Mouse (Mus musculus) cortical plate, adult 2 months (tissue): ENCODE measurements around the gene Higd1a. TPM values are rescaled to one million over a fixed set of nuclear protein-coding genes. Genes with fewer than 3 reads are reported as not detected.
A peak's percentile ranks its signal among the peaks of the same experiment; 100 is the strongest.

Source experiments
- H3K27ac ChIP-seq: fragments of 200-500 bp; 2 replicates; pipeline ENCODE4 v1.5.1; 2012; ENCODE audit warnings: low read length, control low read depth, inconsistent platforms; ENCODE audit not compliant: insufficient read depth
- H3K4me1 ChIP-seq: fragments of 200-500 bp; 2 replicates; pipeline ENCODE4 v1.6.1; 2011; ENCODE audit warnings: low read length; ENCODE audit not compliant: control insufficient read depth, insufficient read depth
- H3K4me3 ChIP-seq: fragments of 200-500 bp; 2 replicates; pipeline ENCODE4 v1.5.1; 2011; ENCODE audit warnings: mild to moderate bottlenecking, low read length, control low read depth; ENCODE audit not compliant: insufficient read depth
- CTCF ChIP-seq: fragments of 200-500 bp; IDR thresholded peaks from 2 replicates; pipeline ENCODE4 v1.5.1; 2011; ENCODE audit warnings: mild to moderate bottlenecking, control low read depth, low read length; ENCODE audit not compliant: insufficient read depth; ENCODE audit errors: extremely low read depth
- POLR2A ChIP-seq: fragments of 200-500 bp; IDR thresholded peaks from 2 replicates; pipeline ENCODE4 v1.6.1; 2011; ENCODE audit warnings: mild to moderate bottlenecking, low read length, control low read depth; ENCODE audit not compliant: insufficient read depth; ENCODE audit errors: extremely low read depth
- polyA plus RNA-seq: library from polyadenylated mRNA; depleted of rRNA; stranded (reverse); fragments of >200 nt; gene quantifications from 2 replicates; pipeline ENCODE4 v1.2.3, GENCODE M21; 2012; rRNA removed

Higd1a gene
- polyA plus RNA-seq, result 97.6 and 101 TPM in 2 replicates

DNA sequence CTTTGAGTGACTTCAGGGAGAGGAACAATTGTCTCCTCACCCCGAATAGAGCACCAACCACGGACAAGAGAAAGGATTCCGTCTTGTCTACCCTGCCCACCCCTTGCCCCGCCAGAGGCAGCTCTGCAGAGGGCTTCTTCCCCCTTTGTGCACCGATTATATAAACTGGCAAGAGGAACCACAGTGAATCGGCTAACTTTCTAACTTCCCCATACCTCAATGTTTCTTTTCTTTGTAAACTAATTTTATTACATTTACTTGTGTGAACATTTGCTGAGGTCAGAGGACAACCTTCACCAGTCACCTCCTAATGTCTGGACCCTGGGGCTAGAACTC lies at the start of gene Higd1a:
TSS of gene Higd1a (minus strand) at position 210 of the 336 bp plus-strand sequence.
- TF ChIP-seq CTCF (no peak), POLR2A (no peak; the same call in 1 of the 2 replicates)
- Histone ChIP-seq H3K4me1 (peaks cover 1% of the 10 kb centered on the region; the same call in 1 of the 2 replicates), H3K27ac (peak within 1 kb of the TSS; percentile 97), H3K4me3 (peak within 1 kb of the TSS; percentile 62)

- Histone ChIP-seq H3K4me3 (no peak overlapping the region), H3K4me1 (peaks cover 6% of the 10 kb centered on the region; the same call in 1 of the 2 replicates), H3K27ac (no peak overlapping the region)
- TF ChIP-seq CTCF (no peak), POLR2A (no peak)
These were observed 49.4 kb upstream of the Higd1a start for GRCm38 (mm10) chr9:121907356-121908070.

DNA sequence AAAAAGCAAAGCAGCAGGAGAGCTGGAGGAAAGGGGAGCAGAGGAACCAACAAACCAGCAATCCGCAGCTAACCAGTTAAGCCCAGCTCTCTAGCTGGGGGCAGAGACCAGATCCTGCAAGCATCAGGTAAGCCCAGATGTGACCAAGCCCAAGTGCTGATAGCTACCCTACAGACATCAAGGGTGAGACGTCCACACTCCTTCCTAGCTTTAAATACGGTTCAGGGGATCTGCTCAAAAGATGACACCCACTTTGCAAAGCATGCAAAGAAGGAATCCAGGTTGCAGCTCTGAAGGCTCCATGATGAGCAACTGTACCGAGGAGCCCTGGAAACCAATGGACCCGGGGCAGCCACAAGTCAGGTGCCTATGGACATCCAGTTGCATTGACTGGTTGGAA lies 48.3 kb upstream of the Higd1a start:
- TF ChIP-seq POLR2A (no peak), CTCF (no peak)
- no peak overlapping the region; the same call in 1 of the 2 replicates for H3K4me3 ChIP-seq
- H3K4me1 ChIP-seq, result peaks cover 6% of the 10 kb centered on the region; the same call in 1 of the 2 replicates
- peak overlapping the region; percentile 82 for H3K27ac ChIP-seq

DNA sequence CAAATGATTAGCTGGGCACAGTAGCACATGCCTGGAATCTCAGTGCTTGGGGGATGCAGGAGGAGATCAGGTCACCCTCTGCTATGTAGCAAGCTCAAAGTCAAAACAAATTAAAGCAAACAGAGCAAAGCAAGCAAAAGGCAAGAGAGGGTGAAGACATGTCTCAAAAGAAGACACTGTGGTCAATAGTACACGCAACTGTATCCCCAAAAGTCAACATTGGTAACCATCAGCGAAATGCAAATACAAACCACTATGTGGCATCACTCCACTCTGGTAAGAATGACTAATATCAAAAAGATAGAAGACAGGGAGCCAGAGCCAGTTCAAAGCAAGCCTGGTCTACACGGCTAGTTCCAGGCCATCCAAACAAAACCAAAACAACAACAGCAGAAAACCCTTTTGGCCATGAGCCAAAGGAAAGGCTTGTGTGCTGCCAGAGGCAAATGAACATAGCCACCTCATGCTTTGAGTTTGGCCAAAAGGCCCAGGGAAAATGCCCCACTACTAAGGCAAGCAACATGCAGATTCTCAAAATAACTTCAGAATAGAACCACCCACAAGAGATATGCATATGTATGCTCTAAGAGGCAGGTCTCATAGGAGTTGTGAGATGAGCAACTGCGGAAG lies 47.5 kb upstream of the Higd1a start:
- peaks cover 6% of the 10 kb centered on the region; the same call in 1 of the 2 replicates for H3K4me1 ChIP-seq
- no peak overlapping the region for H3K4me3 ChIP-seq
- peak overlapping the region; percentile 10; the same call in 1 of the 2 replicates for H3K27ac ChIP-seq
- TF ChIP-seq POLR2A (no peak), CTCF (no peak)

GRCm38 (mm10) chr9:121904946-121905345 lies 46.8 kb upstream of the Higd1a start:
- Histone ChIP-seq H3K4me3 (no peak overlapping the region), H3K27ac (no peak overlapping the region), H3K4me1 (peaks cover 6% of the 10 kb centered on the region; the same call in 1 of the 2 replicates)
- TF ChIP-seq POLR2A (no peak), CTCF (no peak)

GRCm38 (mm10) chr9:121904319-121904718 lies 46.2 kb upstream of the Higd1a start:
- TF ChIP-seq CTCF (no peak), POLR2A (no peak)
- no peak overlapping the region for H3K27ac ChIP-seq

GRCm38 (mm10) chr9:121903476-121904305 lies 45.5 kb upstream of the Higd1a start:
- no peak for TF ChIP-seq POLR2A
- no peak for TF ChIP-seq CTCF
- Histone ChIP-seq H3K4me3 (no peak overlapping the region), H3K27ac (no peak overlapping the region), H3K4me1 (peaks cover 6% of the 10 kb centered on the region; the same call in 1 of the 2 replicates)

More at GRCm38 (mm10) chr9:121904319-121904718, 46.2 kb upstream of the Higd1a start:
- Histone ChIP-seq H3K4me1 (peaks cover 6% of the 10 kb centered on the region; the same call in 1 of the 2 replicates), H3K4me3 (no peak overlapping the region)

DNA sequence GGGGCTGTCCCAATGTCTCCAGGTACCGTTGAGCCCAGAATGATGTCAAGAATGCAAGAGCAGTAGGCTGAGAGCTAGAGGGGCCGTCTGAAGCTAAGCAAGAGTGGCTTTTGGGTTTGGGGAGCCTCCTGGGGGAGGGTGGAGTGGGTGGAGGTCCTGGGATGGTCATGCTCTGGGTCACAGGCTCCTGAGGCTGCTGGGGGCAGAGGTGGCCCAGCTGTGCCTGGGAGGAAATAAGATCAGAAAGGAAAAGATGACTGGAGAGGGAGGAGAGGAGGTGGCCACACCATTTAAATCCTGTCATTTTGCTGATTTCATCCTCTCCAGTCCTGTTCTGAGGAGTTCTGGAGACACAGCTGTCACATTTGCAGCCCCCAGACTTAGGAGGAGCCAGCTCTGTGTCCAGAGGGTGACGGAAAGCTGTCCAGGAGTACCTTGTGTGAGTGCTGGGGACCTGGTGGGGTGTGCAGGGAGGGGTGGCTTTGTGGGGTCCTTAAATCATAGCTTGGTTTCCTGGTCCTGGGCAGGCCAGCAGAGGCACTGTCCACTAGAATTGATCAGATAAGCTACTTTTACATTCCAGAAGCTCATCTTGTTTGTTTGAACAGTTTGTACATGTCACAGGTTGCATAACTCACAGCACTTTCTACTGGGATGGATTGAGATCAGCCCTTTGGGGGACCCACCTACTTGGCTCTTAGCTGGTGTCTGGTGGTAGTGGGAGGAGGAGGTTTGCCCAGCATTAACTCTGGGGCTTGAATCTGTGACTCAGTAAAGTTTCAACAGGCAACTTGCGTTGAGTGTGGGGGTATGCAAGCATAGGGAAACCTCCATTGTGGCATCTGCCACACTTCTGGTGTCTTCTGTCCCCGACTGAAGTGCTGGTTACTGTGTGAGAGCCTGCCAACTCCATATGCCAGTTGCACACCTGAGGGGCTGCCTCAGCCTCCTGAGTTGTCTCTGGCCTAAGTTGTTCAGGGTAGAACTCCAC lies 43.8 kb upstream of the Higd1a start:
- no peak for TF ChIP-seq POLR2A
- TF ChIP-seq CTCF, result no peak
- peaks cover 6% of the 10 kb centered on the region; the same call in 1 of the 2 replicates for H3K4me1 ChIP-seq
- H3K4me3 ChIP-seq, result no peak overlapping the region
- H3K27ac ChIP-seq, result no peak overlapping the region
